29 mouse cellular contexts compared by ENCODE assay signal in genomic region chr1:127732841-127733240, GRCm38 (mm10). TPM values are rescaled to one million over a fixed set of nuclear protein-coding genes. Genes with fewer than 3 reads are reported as not detected.
DNase-seq lines count a peak whose midpoint lies in the region; ATAC-seq lines count a peak whose summit lies in the region.
"Had no signal": no experiment of that assay in that cellular context is flagged by ENCODE, and none has a peak within 500 bp of the region (broad histone marks: within the 10 kb centered on the region; RNA-seq: fewer than 3 reads in every experiment).

No protein-coding gene starts in this region.

- no peaks in the 10 kb centered on the region for H3K36me3 ChIP-seq in kidney, embryonic 15.5 days
- H3K36me3 ChIP-seq: embryonic facial prominence, embryonic 13.5 days; heart, embryonic 15.5 days; midbrain, embryonic 12.5 days; neural tube, embryonic 13.5 days had no signal

- H3K9me3 ChIP-seq in kidney, embryonic 15.5 days (replicated peaks), result no peaks in the 10 kb centered on the region
- H3K9me3 ChIP-seq: embryonic facial prominence, embryonic 13.5 days; heart, embryonic 15.5 days; midbrain, embryonic 12.5 days had no signal

- WGBS in kidney, embryonic 15.5 days, result 70% methylated on average over 3 of the region's 3 CpGs

- H3K4me1 ChIP-seq in kidney, embryonic 15.5 days, result no peaks in the 10 kb centered on the region
- H3K4me1 ChIP-seq: heart, embryonic 15.5 days; midbrain, embryonic 12.5 days; neural tube, embryonic 13.5 days had no signal

- H3K9ac ChIP-seq in kidney, embryonic 15.5 days, result no peak overlapping the region
- H3K9ac ChIP-seq: embryonic facial prominence, embryonic 13.5 days; forebrain, postnatal 0 days; heart, embryonic 15.5 days; midbrain, embryonic 12.5 days; neural tube, embryonic 13.5 days had no signal

- H3K4me2 ChIP-seq in kidney, embryonic 15.5 days, result no peak overlapping the region
- H3K4me2 ChIP-seq: embryonic facial prominence, embryonic 13.5 days; heart, embryonic 15.5 days; liver, embryonic 11.5 days; midbrain, embryonic 12.5 days; neural tube, embryonic 13.5 days had no signal

- H3K27me3 ChIP-seq in kidney, embryonic 15.5 days, result no peaks in the 10 kb centered on the region
- H3K27me3 ChIP-seq: embryonic facial prominence, embryonic 13.5 days; heart, embryonic 15.5 days; midbrain, embryonic 12.5 days; neural tube, embryonic 13.5 days had no signal

- DNase-seq in kidney, adult 11 months, result peak; percentile 21
- DNase-seq in kidney, postnatal 14 days, result no peak
- DNase-seq in kidney, postnatal 36 days, result peak; percentile 25 to 50
- peak; percentile 27 for DNase-seq in CD4-positive, CD25-positive, alpha-beta regulatory T cell, adult 2 months (ENCODE audit: low read depth, low spot score)
- DNase-seq in thymus, postnatal 14 days, result no peak
- DNase-seq: adrenal gland, postnatal 14 days; cerebellum, adult 11 months; cerebellum, adult 9-11 months; embryo, embryonic 11 days; forebrain, postnatal 0 days; gastrocnemius, postnatal 10 days; lung, adult 18-20 months; lung, postnatal 4 days; thymus, adult 2 months; thymus, postnatal 4 days had no signal

- ATAC-seq in kidney, embryonic 15.5 days (replicated peaks; ENCODE audit: low FRiP score), result no peak
- ATAC-seq in inflammation-experienced regulatory T-cells, adult 6 months, result peak; percentile 86
- ATAC-seq: forebrain, postnatal 0 days; hindbrain, embryonic 16.5 days; intestine, embryonic 16.5 days; lung, postnatal 0 days; Patski had no signal

- no peak overlapping the region for H3K4me3 ChIP-seq in kidney, embryonic 15.5 days (replicated peaks)
- H3K4me3 ChIP-seq: embryonic facial prominence, embryonic 13.5 days; erythroblast, embryonic 14.5 days; heart, embryonic 15.5 days; megakaryocyte, embryonic 14.5 days; midbrain, embryonic 12.5 days; neural tube, embryonic 13.5 days had no signal

- no peak overlapping the region for H3K27ac ChIP-seq in kidney, embryonic 15.5 days
- H3K27ac ChIP-seq: embryonic facial prominence, embryonic 13.5 days; heart, embryonic 15.5 days; midbrain, embryonic 12.5 days; neural tube, embryonic 13.5 days had no signal

RNA-seq across cellular contexts. Expression of gene Acmsd, which starts 3.6 kb away (rescaled TPM):
- polyA plus RNA-seq in kidney, embryonic 15.5 days (2015; fragmentation: Nextera tagmentation; extraction: Ambion mirVana), result 0.93 and 1.1 TPM in 2 replicates
- not detected for polyA plus RNA-seq in inflammation-experienced regulatory T-cells, adult 6 months (2017; shearing (Covaris generic))
- polyA plus RNA-seq: embryonic facial prominence, embryonic 13.5 days; forebrain, postnatal 0 days; gonadal fat pad, adult 2 months; Patski had no signal

RNA-seq across cellular contexts. Expression of gene Ccnt2, which starts 41.1 kb away (rescaled TPM):
- 79.2 and 82.0 TPM in 2 replicates for polyA plus RNA-seq in kidney, embryonic 15.5 days (2015; fragmentation: Nextera tagmentation; extraction: Ambion mirVana)
- polyA plus RNA-seq in inflammation-experienced regulatory T-cells, adult 6 months (2017; shearing (Covaris generic)), result 100 to 1,000 TPM in 2 of 3 experiments, 10 to 100 TPM in 1; 79.6 to 135 (median 109) TPM

RNA-seq across cellular contexts. Expression of gene Tmem163, which starts 53.5 kb away (rescaled TPM):
- polyA plus RNA-seq in kidney, embryonic 15.5 days (2015; fragmentation: Nextera tagmentation; extraction: Ambion mirVana), result 0.61 and 0.73 TPM in 2 replicates
- under 1 TPM in 2 of 3 experiments, not detected in 1; 0.28 to 0.83 TPM for polyA plus RNA-seq in inflammation-experienced regulatory T-cells, adult 6 months (2017; shearing (Covaris generic))
- polyA plus RNA-seq: erythroblast, embryonic 14.5 days; Patski had no signal

Comparison
In these comparisons a context has a peak if more than half of its experiments do, and no peak if none do; other contexts are left out.
1. DNase-seq: peak in kidney, adult 11 months (single experiment), kidney, postnatal 36 days (2 of 2) and CD4-positive, CD25-positive, alpha-beta regulatory T cell, adult 2 months (single experiment); none in kidney, postnatal 14 days (single experiment) and thymus, postnatal 14 days (single experiment).